Mouse (Mus musculus): ENCODE measurements at regions not wholly inside any gene's neighbourhood (a gene's known extent, or its start where the extent isn't known, plus 50 kb on each side); places are given as distances from the start of the nearest gene placed in this dataset.

- TF ChIP-seq CTCF (IDR thresholded peaks at IDR 0.05; ENCODE audit: insufficient read depth, low read length) = no peak
- no peak for TF ChIP-seq POLR2A (IDR thresholded peaks at IDR 0.05; ENCODE audit: borderline replicate concordance, extremely low read depth, low read depth, low read length)
Observed at GRCm38 (mm10) chr11:114483823-114484667, 184.3 kb upstream of the Rpl38 start.

All from lung, adult 2 months (tissue).